Mouse (Mus musculus): Measurements from ENCODE around the gene Nrg3.

Nrg3 gene

GRCm38 (mm10) chr14:39472790-39473761, at the start of gene Nrg3:
Nrg3 (minus strand) TSS chr14:39473088.
- peak; percentile 74 for DNase-seq

GRCm38 (mm10) chr14:39508956-39509355, 36.1 kb upstream of the Nrg3 start:
- peak; percentile 18 for DNase-seq

GRCm38 (mm10) chr14:39473771-39474211, 903 bp upstream of the Nrg3 start:
- peak; percentile 58 for DNase-seq

- DNase-seq, result peak; percentile 45
These were observed 639 bp downstream of the Nrg3 start for GRCm38 (mm10) chr14:39472146-39472751.

GRCm38 (mm10) chr14:39471236-39471981, 1.5 kb downstream of the Nrg3 start:
- DNase-seq, result peak; percentile 35

- DNase-seq, result no peak
These were observed 27.4 kb downstream of the Nrg3 start for GRCm38 (mm10) chr14:39445501-39445900.

GRCm38 (mm10) chr14:39428503-39428902, 44.4 kb downstream of the Nrg3 start:
- DNase-seq, result no peak

- DNase-seq, result no peak
These were observed 51.0 kb downstream of the Nrg3 start for GRCm38 (mm10) chr14:39421874-39422273.

- no peak for DNase-seq
These were observed 59.6 kb downstream of the Nrg3 start for GRCm38 (mm10) chr14:39413270-39413669.

GRCm38 (mm10) chr14:39386845-39387244, 86.0 kb downstream of the Nrg3 start:
- no peak for DNase-seq

- no peak for DNase-seq
These were observed 91.6 kb downstream of the Nrg3 start for GRCm38 (mm10) chr14:39381321-39381720.

- DNase-seq, result no peak
These were observed 99.7 kb downstream of the Nrg3 start for GRCm38 (mm10) chr14:39373220-39373619.

- no peak for DNase-seq
These were observed 116.6 kb downstream of the Nrg3 start for GRCm38 (mm10) chr14:39356251-39356650.

- no peak for DNase-seq
These were observed 120.7 kb downstream of the Nrg3 start for GRCm38 (mm10) chr14:39351979-39352737.

GRCm38 (mm10) chr14:39317424-39318110, 155.3 kb downstream of the Nrg3 start:
- peak; percentile 56 for DNase-seq

GRCm38 (mm10) chr14:39314111-39314510, 158.8 kb downstream of the Nrg3 start:
- no peak for DNase-seq

- DNase-seq, result no peak
These were observed 207.8 kb downstream of the Nrg3 start for GRCm38 (mm10) chr14:39265121-39265520.

- no peak for DNase-seq
These were observed 208.5 kb downstream of the Nrg3 start for GRCm38 (mm10) chr14:39264422-39264821.

GRCm38 (mm10) chr14:39261016-39261415, 211.9 kb downstream of the Nrg3 start:
- peak; percentile 14 for DNase-seq

- DNase-seq, result no peak
These were observed 217.5 kb downstream of the Nrg3 start for GRCm38 (mm10) chr14:39255391-39255790.

- DNase-seq, result no peak
These were observed 232.6 kb downstream of the Nrg3 start for GRCm38 (mm10) chr14:39240267-39240666.

- DNase-seq, result no peak
These were observed 261.4 kb downstream of the Nrg3 start for GRCm38 (mm10) chr14:39211472-39211871.
